Mouse (Mus musculus): Measurements from ENCODE around the gene Dpp6. TPM values are rescaled to one million over a fixed set of nuclear protein-coding genes. Genes with fewer than 3 reads are reported as not detected.

Dpp6 gene
- polyA plus RNA-seq, 1 experiment from 2014 or later, result 15.0 TPM

GRCm38 (mm10) chr5:27247793-27248192, 430.8 kb downstream of the Dpp6 start:
- no peak for ATAC-seq (ENCODE audit: low FRiP score)
- Histone ChIP-seq H3K4me3 (replicated peaks) (no peak overlapping the region), H3K9me3 (no peaks in the 10 kb centered on the region), H3K27me3 (no peaks in the 10 kb centered on the region), H3K9ac (no peak overlapping the region), H3K36me3 (replicated peaks) (no peaks in the 10 kb centered on the region), H3K27ac (no peak overlapping the region), H3K4me2 (no peak overlapping the region), H3K4me1 (no peaks in the 10 kb centered on the region; the same call in 1 of the 2 replicates)
- 87% methylated on average over 3 of the region's 3 CpGs for WGBS

- no peaks in the 10 kb centered on the region for H3K36me3 ChIP-seq (replicated peaks)
- H3K27me3 ChIP-seq, result no peaks in the 10 kb centered on the region
- H3K4me1 ChIP-seq, result no peaks in the 10 kb centered on the region; the same call in 1 of the 2 replicates
- H3K9ac ChIP-seq, result no peak overlapping the region
- H3K9me3 ChIP-seq, result no peaks in the 10 kb centered on the region
- no peak overlapping the region for H3K4me2 ChIP-seq
- ATAC-seq (ENCODE audit: low FRiP score), result no peak
- H3K27ac ChIP-seq, result no peak overlapping the region
- H3K4me3 ChIP-seq (replicated peaks), result no peak overlapping the region
- WGBS, result 89% methylated on average over 2 of the region's 2 CpGs
Measured at GRCm38 (mm10) chr5:27248685-27249084, 431.7 kb downstream of the Dpp6 start.

GRCm38 (mm10) chr5:27249951-27250350, 432.9 kb downstream of the Dpp6 start:
- 63% methylated on average over 4 of the region's 4 CpGs for WGBS
- ATAC-seq (ENCODE audit: low FRiP score), result no peak
- no peak overlapping the region for H3K27ac ChIP-seq

GRCm38 (mm10) chr5:27250906-27251305, 433.9 kb downstream of the Dpp6 start:
- WGBS, result 89% methylated on average over 3 of the region's 3 CpGs
- no peak overlapping the region for H3K4me3 ChIP-seq (replicated peaks)
- no peak for ATAC-seq (ENCODE audit: low FRiP score)

More at GRCm38 (mm10) chr5:27249951-27250350, 432.9 kb downstream of the Dpp6 start:
- no peaks in the 10 kb centered on the region for H3K27me3 ChIP-seq
- H3K4me2 ChIP-seq, result no peak overlapping the region
- no peaks in the 10 kb centered on the region for H3K9me3 ChIP-seq
- no peaks in the 10 kb centered on the region for H3K36me3 ChIP-seq (replicated peaks)
- no peak overlapping the region for H3K9ac ChIP-seq
- H3K4me1 ChIP-seq, result no peaks in the 10 kb centered on the region; the same call in 1 of the 2 replicates
- no peak overlapping the region for H3K4me3 ChIP-seq (replicated peaks)

GRCm38 (mm10) chr5:27251361-27251760, 434.4 kb downstream of the Dpp6 start:
- Histone ChIP-seq H3K4me3 (replicated peaks) (no peak overlapping the region), H3K27me3 (no peaks in the 10 kb centered on the region), H3K4me2 (no peak overlapping the region), H3K27ac (no peak overlapping the region), H3K4me1 (no peaks in the 10 kb centered on the region; the same call in 1 of the 2 replicates), H3K9ac (no peak overlapping the region), H3K9me3 (no peaks in the 10 kb centered on the region), H3K36me3 (replicated peaks) (no peaks in the 10 kb centered on the region)
- no peak for ATAC-seq (ENCODE audit: low FRiP score)

More at GRCm38 (mm10) chr5:27250906-27251305, 433.9 kb downstream of the Dpp6 start:
- Histone ChIP-seq H3K27me3 (no peaks in the 10 kb centered on the region), H3K27ac (no peak overlapping the region), H3K9me3 (no peaks in the 10 kb centered on the region), H3K9ac (no peak overlapping the region), H3K4me2 (no peak overlapping the region), H3K4me1 (no peaks in the 10 kb centered on the region; the same call in 1 of the 2 replicates), H3K36me3 (replicated peaks) (no peaks in the 10 kb centered on the region)

- Histone ChIP-seq H3K36me3 (replicated peaks) (no peaks in the 10 kb centered on the region), H3K27ac (no peak overlapping the region), H3K4me2 (no peak overlapping the region), H3K4me1 (no peaks in the 10 kb centered on the region), H3K9ac (no peak overlapping the region), H3K9me3 (no peaks in the 10 kb centered on the region), H3K27me3 (no peaks in the 10 kb centered on the region), H3K4me3 (replicated peaks) (no peak overlapping the region)
- WGBS, result 90% methylated on average over 2 of the region's 2 CpGs
- no peak for ATAC-seq (ENCODE audit: low FRiP score)
Measured at GRCm38 (mm10) chr5:27255247-27255646, 438.2 kb downstream of the Dpp6 start.

GRCm38 (mm10) chr5:27258636-27259035, 441.6 kb downstream of the Dpp6 start:
- Histone ChIP-seq H3K36me3 (replicated peaks) (no peaks in the 10 kb centered on the region), H3K27me3 (no peaks in the 10 kb centered on the region), H3K27ac (no peak overlapping the region), H3K4me3 (replicated peaks) (no peak overlapping the region), H3K9ac (no peak overlapping the region), H3K9me3 (no peaks in the 10 kb centered on the region), H3K4me1 (peaks cover 24% of the 10 kb centered on the region), H3K4me2 (no peak overlapping the region)
- WGBS, result 89% methylated on average over 3 of the region's 3 CpGs
- ATAC-seq (ENCODE audit: low FRiP score), result no peak

GRCm38 (mm10) chr5:27261746-27262727, 445.0 kb downstream of the Dpp6 start:
- Histone ChIP-seq H3K4me2 (peak overlapping the region; percentile 58), H3K9ac (peak overlapping the region; percentile 61), H3K4me1 (peaks cover 35% of the 10 kb centered on the region), H3K27ac (peak overlapping the region; percentile 73), H3K9me3 (no peaks in the 10 kb centered on the region), H3K36me3 (replicated peaks) (no peaks in the 10 kb centered on the region), H3K4me3 (replicated peaks) (peak overlapping the region; percentile 41), H3K27me3 (no peaks in the 10 kb centered on the region)
- peak; percentile 94 for ATAC-seq (ENCODE audit: low FRiP score)
- 3% methylated on average over 27 of the region's 27 CpGs for WGBS

GRCm38 (mm10) chr5:27262751-27263150, 445.7 kb downstream of the Dpp6 start:
- no peaks in the 10 kb centered on the region for H3K27me3 ChIP-seq
- 48% methylated on average over 1 of the region's 1 CpGs for WGBS
- peaks cover 35% of the 10 kb centered on the region for H3K4me1 ChIP-seq
- no peak for ATAC-seq (ENCODE audit: low FRiP score)
- H3K4me2 ChIP-seq, result peak overlapping the region; percentile 58
- peak overlapping the region; percentile 73 for H3K27ac ChIP-seq
- peak overlapping the region; percentile 41 for H3K4me3 ChIP-seq (replicated peaks)
- H3K9ac ChIP-seq, result peak overlapping the region; percentile 61
- no peaks in the 10 kb centered on the region for H3K36me3 ChIP-seq (replicated peaks)
- no peaks in the 10 kb centered on the region for H3K9me3 ChIP-seq

GRCm38 (mm10) chr5:27265281-27265680, 448.3 kb downstream of the Dpp6 start:
- Histone ChIP-seq H3K4me1 (peaks cover 35% of the 10 kb centered on the region), H3K4me2 (no peak overlapping the region), H3K4me3 (replicated peaks) (no peak overlapping the region), H3K36me3 (replicated peaks) (no peaks in the 10 kb centered on the region), H3K27me3 (no peaks in the 10 kb centered on the region), H3K9ac (no peak overlapping the region), H3K27ac (no peak overlapping the region), H3K9me3 (no peaks in the 10 kb centered on the region)
- no peak for ATAC-seq (ENCODE audit: low FRiP score)
- WGBS, result 81% methylated on average over 3 of the region's 3 CpGs

- 79% methylated on average over 4 of the region's 4 CpGs for WGBS
- H3K36me3 ChIP-seq (replicated peaks), result no peaks in the 10 kb centered on the region
- no peak overlapping the region for H3K4me2 ChIP-seq
- H3K27ac ChIP-seq, result no peak overlapping the region
- no peak overlapping the region for H3K4me3 ChIP-seq (replicated peaks)
- no peaks in the 10 kb centered on the region for H3K4me1 ChIP-seq
- H3K9me3 ChIP-seq, result no peaks in the 10 kb centered on the region
- ATAC-seq (ENCODE audit: low FRiP score), result no peak
- H3K27me3 ChIP-seq, result no peaks in the 10 kb centered on the region
- no peak overlapping the region for H3K9ac ChIP-seq
Measured at GRCm38 (mm10) chr5:27271336-27271735, 454.3 kb downstream of the Dpp6 start.

GRCm38 (mm10) chr5:27274781-27275395, 457.9 kb downstream of the Dpp6 start:
- H3K9ac ChIP-seq, result no peak overlapping the region
- H3K27ac ChIP-seq, result no peak overlapping the region
- H3K4me3 ChIP-seq (replicated peaks), result no peak overlapping the region
- H3K36me3 ChIP-seq (replicated peaks), result no peaks in the 10 kb centered on the region
- H3K4me1 ChIP-seq, result no peaks in the 10 kb centered on the region
- WGBS, result 72% methylated on average over 8 of the region's 8 CpGs
- no peak for ATAC-seq (ENCODE audit: low FRiP score)
- H3K4me2 ChIP-seq, result no peak overlapping the region
- no peaks in the 10 kb centered on the region for H3K9me3 ChIP-seq
- no peaks in the 10 kb centered on the region for H3K27me3 ChIP-seq
